Mouse (Mus musculus) adrenal gland, adult 18-20 months (tissue): Measurements from ENCODE around the gene 4930558K02Rik. TPM values are rescaled to one million over a fixed set of nuclear protein-coding genes. Genes with fewer than 3 reads are reported as not detected.

Source experiments
- DNase-seq, 2 experiments: peaks; one replicate each; pipeline ENCODE4 v3.0.0; 2021 to 2022; ENCODE audit warnings: low spot score in 2 of 2
- total RNA-seq, 2 experiments: library from RNA; stranded (reverse); gene quantifications; 1 replicate in 1 of 2; 2 replicates in 1 of 2; pipeline ENCODE4 v1.2.3; 2021

The 4930558K02Rik gene
- total RNA-seq, 2 experiments from 2014 or later = 0.32 TPM; not detected in 1

DNA sequence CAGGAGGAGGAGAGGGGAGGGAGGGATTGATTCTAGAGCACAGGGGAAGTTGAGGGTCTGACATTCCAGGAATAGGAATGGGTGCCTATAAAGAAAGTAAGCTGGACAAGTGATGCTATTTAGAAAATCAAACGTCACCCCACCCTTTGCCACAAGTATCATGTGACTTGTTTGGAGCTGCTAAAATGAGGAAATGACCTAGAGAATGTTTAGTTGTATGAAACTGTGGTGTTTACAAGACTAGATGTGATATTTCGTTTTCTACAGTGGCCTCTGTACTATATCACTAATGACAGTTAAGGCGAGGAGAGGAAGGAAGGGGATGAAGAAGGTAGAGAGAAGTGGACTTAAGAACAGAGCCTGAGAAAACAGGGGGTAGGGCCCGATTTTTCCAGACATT lies 19.3 kb upstream of the 4930558K02Rik start:
- no peak for DNase-seq

DNA sequence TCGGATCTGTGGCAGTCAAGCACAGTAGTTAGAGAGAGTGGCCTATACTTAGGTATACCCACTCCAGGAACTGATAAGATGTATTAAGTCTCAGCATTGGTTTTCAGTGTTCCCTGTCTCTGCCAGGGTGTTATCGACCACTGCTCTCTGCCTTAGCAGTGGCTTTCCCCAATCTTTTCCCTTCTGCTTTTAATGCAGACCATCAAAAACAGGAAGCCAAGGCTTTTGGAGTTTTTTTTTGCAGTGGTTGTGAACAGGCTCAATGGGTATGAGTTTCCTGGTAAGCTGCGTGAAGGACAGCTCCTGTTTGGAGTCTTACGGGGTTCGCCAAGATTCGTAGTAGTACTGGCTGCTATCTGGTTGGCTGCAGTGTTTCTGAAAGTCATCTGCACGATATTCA lies 13.0 kb upstream of the 4930558K02Rik start:
- no peak for DNase-seq

- no peak for DNase-seq
These were observed 12.4 kb upstream of the 4930558K02Rik start for GRCm38 (mm10) chr1:161991846-161992245.

DNA sequence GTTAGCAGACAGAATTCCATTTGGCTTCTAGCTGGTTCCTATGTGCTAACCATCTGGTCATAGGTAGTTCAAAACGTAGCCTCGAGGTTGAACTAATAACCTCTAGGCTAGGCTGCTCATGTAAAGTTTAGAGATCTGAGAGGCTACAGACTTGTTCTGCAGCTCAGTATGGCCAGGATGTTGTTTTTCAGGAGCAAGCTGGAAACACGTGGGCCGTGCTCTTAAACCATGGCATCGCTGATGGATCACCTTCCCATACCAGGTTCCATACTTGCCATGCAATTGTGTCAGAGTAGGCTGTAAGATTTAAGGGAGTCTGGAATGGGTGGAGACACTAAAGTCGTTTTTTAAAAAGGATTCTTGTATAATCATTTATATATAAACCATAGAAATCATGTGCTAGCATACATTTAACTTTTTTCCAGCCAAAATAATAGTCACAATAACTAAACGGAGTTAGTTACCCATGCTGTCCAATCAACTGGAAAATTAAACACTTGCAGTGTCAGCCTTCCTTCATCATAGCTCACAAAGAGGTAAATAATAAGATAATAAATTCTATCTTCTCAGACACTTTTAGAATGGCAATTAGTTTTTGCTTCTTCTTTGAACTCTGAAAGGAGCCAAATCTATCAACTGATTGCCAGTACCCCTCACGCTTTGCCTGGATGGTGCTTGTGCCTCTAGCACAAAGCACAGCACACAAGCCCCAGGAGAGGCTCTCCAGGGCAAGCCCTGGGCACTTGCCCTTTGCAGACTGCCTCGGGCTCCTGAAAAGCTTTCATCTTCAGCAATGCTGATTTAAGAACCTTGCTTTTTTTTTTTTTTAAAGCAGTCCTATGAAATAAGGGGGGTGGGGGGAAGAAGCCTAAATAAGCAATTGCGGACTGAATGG lies 11.5 kb upstream of the 4930558K02Rik start:
- no peak for DNase-seq

DNA sequence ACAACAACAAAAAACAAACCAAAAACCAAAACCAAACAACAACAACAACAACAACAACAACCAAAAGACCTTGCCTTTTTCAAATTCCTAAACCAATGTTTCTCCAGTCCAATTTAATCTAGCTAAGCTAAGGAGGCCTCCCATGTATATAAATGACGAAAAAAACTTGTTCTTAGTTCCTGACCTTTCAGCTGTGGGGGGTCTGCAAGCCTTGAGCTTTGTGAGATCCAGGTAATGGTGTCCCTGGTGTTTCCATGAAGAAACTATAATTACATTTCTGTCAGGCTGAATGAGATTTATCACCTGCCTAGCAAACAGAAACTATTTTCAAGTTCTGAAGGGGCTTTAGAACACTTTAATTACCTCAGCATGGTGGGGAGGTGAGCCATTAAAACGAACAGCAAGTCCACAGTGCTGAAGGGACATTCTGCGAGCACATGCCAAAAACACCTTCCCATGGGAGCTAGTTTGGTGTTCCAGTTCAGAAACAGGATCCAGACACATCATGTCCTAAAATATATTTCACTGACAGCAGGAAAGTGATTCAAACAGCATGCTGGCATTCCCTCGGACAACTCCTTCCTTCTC lies 4.6 kb upstream of the 4930558K02Rik start:
- no peak for DNase-seq

- DNase-seq = no peak
These were observed 4.0 kb upstream of the 4930558K02Rik start for GRCm38 (mm10) chr1:161983451-161983850.

DNA sequence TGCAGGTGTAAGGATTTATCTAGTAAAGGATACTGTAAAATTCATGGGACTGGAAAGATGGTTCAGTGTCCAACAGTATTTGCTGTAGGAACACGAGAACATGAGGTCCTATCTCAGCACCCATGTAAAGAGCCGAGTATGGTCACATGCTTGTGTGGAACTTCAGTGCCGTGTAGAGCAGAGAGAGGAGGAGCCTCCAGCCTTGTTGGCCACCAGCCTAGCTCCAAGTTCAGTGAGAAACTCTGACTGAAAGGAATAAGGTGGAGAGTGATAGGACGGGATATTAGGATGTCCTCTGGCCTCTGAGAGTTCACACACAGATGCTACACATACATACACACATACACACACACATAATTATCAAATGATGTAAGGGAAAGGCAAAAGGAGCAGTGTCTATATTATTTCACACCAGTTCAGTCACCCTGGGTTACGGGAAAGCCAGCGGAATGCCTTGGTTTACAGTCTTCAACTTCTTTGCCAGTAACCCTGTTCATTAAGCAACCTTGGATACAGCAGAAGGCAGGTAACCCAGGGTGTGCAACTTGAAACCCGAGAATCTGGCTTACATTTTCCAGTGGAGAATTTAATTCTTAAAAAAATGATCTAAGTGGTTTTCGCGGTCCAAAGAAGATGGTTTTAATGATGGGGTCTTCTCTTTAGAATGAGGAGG lies 1.3 kb upstream of the 4930558K02Rik start:
- no peak for DNase-seq

- no peak for DNase-seq
These were observed 610 bp upstream of the 4930558K02Rik start for GRCm38 (mm10) chr1:161980046-161980445.

- no peak for DNase-seq
These were observed 1.2 kb downstream of the 4930558K02Rik start for GRCm38 (mm10) chr1:161978173-161978700.

- DNase-seq = no peak
These were observed 2.1 kb downstream of the 4930558K02Rik start for GRCm38 (mm10) chr1:161977331-161977730.

- DNase-seq = peak; percentile 51 to 62
These were observed 2.9 kb downstream of the 4930558K02Rik start for GRCm38 (mm10) chr1:161976255-161977182.

DNA sequence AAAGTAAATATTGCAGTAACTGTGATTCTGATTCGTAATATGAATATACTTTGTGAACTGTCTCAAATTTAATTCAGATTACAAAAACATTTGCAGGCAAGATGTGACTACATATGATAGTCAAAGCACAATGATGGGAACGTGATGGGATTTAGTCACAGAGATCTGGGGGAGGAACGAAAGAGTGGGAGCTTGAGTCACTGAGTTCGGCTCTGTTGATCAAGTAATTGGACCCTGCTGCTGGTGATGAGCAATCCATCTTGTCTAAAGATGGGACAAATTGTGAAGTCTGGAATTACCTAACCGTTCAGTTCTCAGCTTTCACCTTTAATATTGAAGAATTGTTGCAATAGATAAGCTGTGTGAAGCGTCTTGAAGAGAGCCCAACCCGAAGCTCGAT lies 7.2 kb downstream of the 4930558K02Rik start:
- DNase-seq = no peak

DNA sequence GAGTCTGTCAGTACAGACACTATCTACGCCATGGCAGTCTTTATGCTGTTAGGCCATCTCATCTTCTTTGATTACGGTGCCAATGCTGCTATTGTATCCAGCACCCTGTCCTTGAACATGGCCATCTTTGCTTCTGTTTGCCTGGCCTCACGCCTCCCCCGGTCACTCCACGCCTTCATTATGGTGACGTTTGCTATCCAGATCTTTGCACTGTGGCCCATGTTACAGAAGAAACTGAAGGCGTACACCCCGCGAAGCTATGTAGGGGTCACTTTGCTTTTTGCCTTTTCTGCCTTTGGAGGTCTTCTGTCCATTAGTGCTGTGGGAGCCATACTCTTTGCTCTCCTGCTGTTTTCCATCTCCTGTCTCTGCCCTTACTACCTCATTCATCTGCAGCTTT lies 8.6 kb downstream of the 4930558K02Rik start:
- no peak for DNase-seq

GRCm38 (mm10) chr1:161968589-161969407 lies 10.6 kb downstream of the 4930558K02Rik start, which contains the start of gene Pigc:
Gene Pigc, plus strand, starts transcription at chr1:161969186.
- DNase-seq = peak; percentile 86

DNA sequence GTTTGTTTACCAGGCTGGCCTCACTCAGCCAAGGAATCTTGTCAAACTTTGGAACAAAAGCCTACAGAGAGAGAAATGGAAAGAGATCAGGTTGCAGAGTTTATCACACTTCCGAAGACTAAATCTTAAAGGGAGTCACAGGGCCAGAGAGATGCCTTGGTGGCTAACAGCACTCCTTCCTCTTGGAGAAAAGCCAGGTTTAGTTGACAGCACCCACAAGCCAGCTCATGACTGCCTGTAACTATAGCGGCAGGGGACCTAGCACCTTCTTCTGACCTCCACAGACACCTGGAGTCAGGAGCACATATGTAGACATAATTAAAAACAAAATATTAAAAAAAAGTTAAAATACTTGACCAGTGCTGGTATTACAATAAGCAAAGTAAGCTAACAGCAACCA lies 11.5 kb downstream of the 4930558K02Rik start:
- no peak for DNase-seq

GRCm38 (mm10) chr1:161962465-161963377 lies 16.7 kb downstream of the 4930558K02Rik start:
- no peak for DNase-seq

- DNase-seq = no peak
These were observed 21.2 kb downstream of the 4930558K02Rik start for GRCm38 (mm10) chr1:161957964-161958950.
